Mouse (Mus musculus) forebrain, embryonic 11.5 days (tissue): ENCODE measurements around the gene Phf7. TPM values are rescaled to one million over a fixed set of nuclear protein-coding genes. Genes with fewer than 3 reads are reported as not detected.

Experiments
- ATAC-seq: fragments of 200-750 bp; cut with Nextera tagmentation; replicated peaks from 2 replicates; pipeline ENCODE4 v1.8.0; 2017; ENCODE audit warnings: moderate TSS enrichment; ENCODE audit not compliant: low FRiP score
- DNase-seq: peaks from one replicate; pipeline ENCODE4 v3.0.0-alpha.2; 2017; ENCODE audit warnings: low spot score
- H3K27ac ChIP-seq: fragments of 300-500 bp; sonication (generic); 2 replicates; pipeline ENCODE4 v1.5.1; 2014; ENCODE audit warnings: low read depth, low read length
- H3K27me3 ChIP-seq: fragments of 300-500 bp; sonication (generic); 2 replicates; pipeline ENCODE4 v1.6.1; 2014; ENCODE audit warnings: mild to moderate bottlenecking, low read length, mixed read lengths; ENCODE audit not compliant: control insufficient read depth, insufficient read depth
- H3K36me3 ChIP-seq: fragments of 300-500 bp; sonication (generic); 2 replicates; pipeline ENCODE4 v1.6.1; 2014; ENCODE audit warnings: mild to moderate bottlenecking, low read length, moderate library complexity, mixed read lengths; ENCODE audit not compliant: control insufficient read depth, insufficient read depth
- H3K4me1 ChIP-seq: fragments of 300-500 bp; sonication (generic); replicated peaks from 2 replicates; pipeline ENCODE4 v1.6.1; 2014; ENCODE audit warnings: low read length, mixed read lengths; ENCODE audit not compliant: control insufficient read depth, insufficient read depth
- H3K4me2 ChIP-seq: fragments of 300-500 bp; sonication (generic); 2 replicates; pipeline ENCODE4 v1.6.1; 2014; ENCODE audit warnings: low read depth, mild to moderate bottlenecking, low read length, moderate library complexity, mixed read lengths; ENCODE audit not compliant: severe bottlenecking
- H3K4me3 ChIP-seq: fragments of 300-500 bp; sonication (generic); 2 replicates; pipeline ENCODE4 v1.5.1; 2014; ENCODE audit warnings: low read depth, low read length
- H3K9ac ChIP-seq: fragments of 300-500 bp; sonication (generic); 2 replicates; pipeline ENCODE4 v1.6.1; 2014; ENCODE audit warnings: low read length
- H3K9me3 ChIP-seq: fragments of 300-500 bp; sonication (generic); 2 replicates; pipeline ENCODE4 v1.6.1; 2016; ENCODE audit warnings: low read length, mixed read lengths; ENCODE audit not compliant: control insufficient read depth
- WGBS: fragments of 180-500 bp; shearing (Covaris S2); extraction: QIAGEN DNeasy Blood & Tissue Kit; methylation state at CpG from one replicate; pipeline ENCODE4 v1.1.7; 2014; 5-methylcytosine and 5-hydroxymethylcytosine counted together
- polyA plus RNA-seq: library from polyadenylated mRNA; unstranded; fragments of >200 nt; fragmentation: Nextera tagmentation; extraction: Ambion mirVana; gene quantifications from 2 replicates; pipeline ENCODE4 v1.2.1, GENCODE M21; 2014

The Phf7 gene
- polyA plus RNA-seq, 1 experiment from 2014 or later, result 14.3 TPM

DNA sequence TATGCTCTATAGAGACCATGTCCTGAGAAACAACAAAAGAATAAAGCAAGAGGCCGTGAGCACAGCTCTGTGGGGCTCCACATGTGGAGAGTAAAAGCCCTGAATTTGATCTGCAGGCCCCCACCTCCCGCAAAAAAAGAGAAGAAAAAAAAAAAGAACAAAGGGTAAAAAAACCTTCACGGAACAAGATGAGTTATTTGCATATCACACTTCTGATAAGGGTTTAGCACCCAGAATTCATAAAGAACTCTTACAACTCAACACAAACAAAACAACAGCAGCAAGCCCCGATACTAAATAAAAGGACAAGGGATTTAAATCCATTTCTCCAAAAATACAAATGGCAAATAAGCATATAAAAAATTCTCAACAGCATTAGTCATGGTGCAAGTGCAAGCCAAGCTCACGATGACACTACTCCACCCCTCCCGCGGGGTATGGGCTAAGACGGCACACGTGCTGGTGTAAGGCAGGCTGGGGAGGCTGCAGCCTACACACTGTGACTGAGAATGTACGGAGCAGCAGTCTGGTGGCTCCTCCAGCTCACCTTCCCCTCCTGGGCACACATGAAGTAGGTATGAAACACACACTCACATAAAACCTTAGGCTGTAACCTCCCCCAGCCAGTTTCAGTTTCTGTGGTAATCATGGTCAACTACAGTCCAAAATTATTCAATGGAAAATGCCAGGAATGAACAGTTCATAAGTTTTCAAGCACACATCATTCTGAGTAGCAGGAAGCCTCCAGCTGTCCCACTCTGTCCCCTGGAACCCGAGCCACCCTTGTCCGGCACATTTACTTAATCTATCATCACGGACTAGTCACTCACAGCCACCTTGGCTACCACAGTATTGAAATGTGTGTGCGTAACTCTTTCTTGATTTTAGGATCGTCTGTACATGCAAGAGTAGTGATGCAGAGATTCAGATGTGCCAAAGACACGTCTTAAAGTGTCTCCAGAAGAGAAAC, 53.3 kb downstream of the Phf7 start:
- H3K4me3 ChIP-seq, result no peak overlapping the region
- ATAC-seq (no peak), DNase-seq (no peak)
- no peak overlapping the region for H3K27ac ChIP-seq
- H3K4me1 ChIP-seq, result no peaks in the 10 kb centered on the region
- no peak overlapping the region for H3K9ac ChIP-seq
- H3K9me3 ChIP-seq, result no peaks in the 10 kb centered on the region
- no peaks in the 10 kb centered on the region for H3K27me3 ChIP-seq
- H3K36me3 ChIP-seq, result peaks cover 16% of the 10 kb centered on the region
- 81% methylated on average over 16 of the region's 16 CpGs for WGBS
- H3K4me2 ChIP-seq, result no peak overlapping the region

DNA sequence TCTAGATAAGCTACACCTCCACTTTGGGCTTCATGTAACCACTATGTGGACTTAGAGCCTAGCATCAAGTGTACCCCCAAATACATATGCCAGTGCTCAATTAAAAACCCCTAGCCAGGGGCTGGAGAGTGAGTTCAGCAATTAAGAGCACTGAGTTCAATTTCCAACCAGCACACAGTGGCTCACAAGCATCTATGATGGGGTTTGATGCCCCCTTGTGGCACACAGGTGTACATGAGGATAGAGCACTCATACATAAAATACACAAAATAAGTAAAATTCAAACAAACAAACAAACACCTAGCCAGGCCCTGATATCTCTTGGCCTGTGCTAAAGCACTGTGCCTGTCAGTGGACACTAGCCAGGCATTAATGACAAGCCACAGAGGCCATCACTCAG, 55.1 kb downstream of the Phf7 start:
- no peak overlapping the region for H3K27ac ChIP-seq
- no peaks in the 10 kb centered on the region for H3K4me1 ChIP-seq
- no peaks in the 10 kb centered on the region for H3K27me3 ChIP-seq
- no peaks in the 10 kb centered on the region for H3K9me3 ChIP-seq
- H3K4me2 ChIP-seq, result no peak overlapping the region
- no peak overlapping the region for H3K4me3 ChIP-seq
- no peak overlapping the region for H3K9ac ChIP-seq
- ATAC-seq, result no peak
- DNase-seq, result no peak
- peaks cover 17% of the 10 kb centered on the region for H3K36me3 ChIP-seq

DNA sequence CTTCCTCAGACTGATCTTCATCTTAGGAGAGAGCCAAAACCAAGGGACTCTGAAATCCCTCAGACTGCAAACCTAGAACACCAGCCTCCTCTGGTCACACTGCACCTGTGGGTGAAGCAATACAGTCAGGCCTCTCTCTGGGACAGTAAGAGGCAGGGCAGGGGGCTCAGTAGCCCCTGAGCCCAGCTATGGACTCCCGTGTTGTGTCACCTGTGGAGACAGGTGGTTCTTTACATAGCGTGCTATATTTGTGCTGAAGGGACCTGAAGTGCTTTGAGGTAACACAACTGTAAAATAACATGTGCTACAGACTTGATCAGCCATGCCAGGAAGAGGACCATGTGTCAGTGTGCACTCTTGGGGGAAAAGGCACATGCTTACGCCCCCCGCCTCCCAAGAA, 55.6 kb downstream of the Phf7 start:
- DNase-seq, result no peak
- Histone ChIP-seq H3K4me1 (no peaks in the 10 kb centered on the region), H3K9me3 (no peaks in the 10 kb centered on the region), H3K4me2 (no peak overlapping the region), H3K27me3 (no peaks in the 10 kb centered on the region), H3K9ac (no peak overlapping the region), H3K27ac (no peak overlapping the region), H3K4me3 (no peak overlapping the region), H3K36me3 (peaks cover 21% of the 10 kb centered on the region)
- 93% methylated on average over 4 of the region's 4 CpGs for WGBS
- no peak for ATAC-seq

DNA sequence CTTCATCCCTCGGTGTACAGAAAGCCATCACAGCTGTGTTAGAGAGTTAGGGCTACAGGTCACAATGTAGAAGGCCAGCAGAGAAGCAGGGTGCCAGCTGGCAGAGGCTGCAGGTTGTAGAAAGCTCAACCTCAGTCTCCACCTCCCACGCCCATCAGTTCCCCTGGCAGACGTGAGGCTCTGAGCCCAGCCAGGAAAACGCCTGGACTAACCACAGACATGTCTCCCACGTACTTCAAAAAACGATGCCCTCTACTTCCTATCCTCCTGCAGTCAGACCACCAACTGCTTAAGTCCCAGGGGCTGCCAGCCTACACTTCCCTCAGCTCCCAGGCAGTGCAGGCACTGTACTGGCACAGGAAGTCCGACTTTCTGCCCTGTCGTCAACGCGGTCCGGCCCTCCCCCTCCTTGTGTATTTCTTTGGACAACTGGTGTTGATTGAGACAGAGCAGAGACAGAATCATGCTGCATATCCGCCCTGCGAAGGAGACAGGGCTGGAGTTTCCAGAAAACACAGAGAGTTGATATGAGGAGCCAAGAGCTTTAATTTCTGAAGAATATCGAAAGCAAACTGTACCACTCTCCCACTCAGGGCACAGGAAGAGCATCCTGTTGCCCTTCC, 56.1 kb downstream of the Phf7 start:
- Histone ChIP-seq H3K36me3 (peaks cover 22% of the 10 kb centered on the region), H3K4me3 (no peak overlapping the region), H3K9me3 (no peaks in the 10 kb centered on the region), H3K4me1 (no peaks in the 10 kb centered on the region), H3K4me2 (no peak overlapping the region), H3K27me3 (no peaks in the 10 kb centered on the region), H3K9ac (no peak overlapping the region), H3K27ac (no peak overlapping the region)
- 91% methylated on average over 14 of the region's 14 CpGs for WGBS
- no peak for ATAC-seq
- no peak for DNase-seq

DNA sequence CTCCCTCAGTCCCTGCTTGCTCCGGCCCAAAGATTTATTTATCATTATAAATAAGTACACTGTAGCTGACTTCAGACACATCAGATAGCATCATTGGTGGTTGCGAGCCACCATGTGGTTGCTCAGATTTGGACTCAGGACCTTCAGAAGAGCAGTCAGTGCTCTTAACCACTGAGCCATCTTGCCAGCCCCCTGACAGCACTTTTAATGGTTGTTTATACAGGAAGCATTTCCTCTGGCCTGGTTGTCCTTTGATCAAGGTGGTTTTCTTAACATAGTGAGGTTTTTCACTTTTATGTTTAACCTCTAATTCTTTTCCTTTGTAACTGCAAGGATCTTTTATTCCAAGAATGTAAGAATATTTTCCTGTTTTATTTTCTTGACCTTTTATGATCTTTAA, 56.7 kb downstream of the Phf7 start:
- peaks cover 25% of the 10 kb centered on the region for H3K36me3 ChIP-seq
- H3K4me1 ChIP-seq, result no peaks in the 10 kb centered on the region
- H3K27me3 ChIP-seq, result no peaks in the 10 kb centered on the region
- H3K4me3 ChIP-seq, result no peak overlapping the region
- 94% methylated on average over 2 of the region's 2 CpGs for WGBS
- H3K9me3 ChIP-seq, result no peaks in the 10 kb centered on the region
- DNase-seq (no peak), ATAC-seq (no peak)
- H3K27ac ChIP-seq, result no peak overlapping the region
- H3K4me2 ChIP-seq, result no peak overlapping the region
- no peak overlapping the region for H3K9ac ChIP-seq

- ATAC-seq, result no peak
- H3K9ac ChIP-seq, result no peak overlapping the region
- no peak overlapping the region for H3K27ac ChIP-seq
- H3K36me3 ChIP-seq, result peaks cover 26% of the 10 kb centered on the region
- no peaks in the 10 kb centered on the region for H3K9me3 ChIP-seq
- no peaks in the 10 kb centered on the region for H3K27me3 ChIP-seq
- H3K4me1 ChIP-seq, result 0 out of 2 replicates have a peak, but pooled peaks cover 2% of the 10 kb centered on the region
- no peak for DNase-seq
- no peak overlapping the region for H3K4me3 ChIP-seq
- 91% methylated on average over 7 of the region's 7 CpGs for WGBS
- H3K4me2 ChIP-seq, result no peak overlapping the region
These were observed 57.3 kb downstream of the Phf7 start for GRCm38 (mm10) chr14:31193791-31194190.

DNA sequence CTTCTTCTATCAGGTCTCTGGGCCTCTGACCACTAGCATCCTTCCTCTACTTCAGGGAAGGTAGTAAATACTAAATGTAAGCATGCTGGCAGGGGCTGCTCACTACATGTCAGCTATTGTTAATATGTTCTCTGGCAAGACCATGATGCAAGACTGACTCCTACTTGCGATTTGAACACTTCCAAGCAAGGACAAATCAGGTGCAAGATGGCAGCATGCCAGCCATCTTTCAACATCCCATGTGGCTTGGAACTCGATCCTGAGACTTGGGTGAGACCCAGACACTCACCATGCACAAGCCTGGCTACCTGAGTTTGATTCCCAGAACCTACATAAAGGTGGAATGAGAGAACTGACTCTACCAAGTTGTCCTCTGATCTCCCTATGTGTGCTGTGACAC, 59.2 kb downstream of the Phf7 start:
- no peak overlapping the region for H3K27ac ChIP-seq
- WGBS, result 97% methylated on average over 2 of the region's 2 CpGs
- no peak overlapping the region for H3K9ac ChIP-seq
- H3K36me3 ChIP-seq, result peaks cover 35% of the 10 kb centered on the region
- DNase-seq (no peak), ATAC-seq (no peak)
- H3K9me3 ChIP-seq, result no peaks in the 10 kb centered on the region
- H3K27me3 ChIP-seq, result no peaks in the 10 kb centered on the region
- H3K4me2 ChIP-seq, result no peak overlapping the region
- no peak overlapping the region for H3K4me3 ChIP-seq
- H3K4me1 ChIP-seq, result 0 out of 2 replicates have a peak, but pooled peaks cover 2% of the 10 kb centered on the region

GRCm38 (mm10) chr14:31189348-31189747, 61.8 kb downstream of the Phf7 start:
- Histone ChIP-seq H3K4me2 (no peak overlapping the region), H3K4me3 (no peak overlapping the region), H3K27me3 (no peaks in the 10 kb centered on the region), H3K9me3 (no peaks in the 10 kb centered on the region), H3K9ac (no peak overlapping the region), H3K27ac (no peak overlapping the region), H3K4me1 (0 out of 2 replicates have a peak, but pooled peaks cover 2% of the 10 kb centered on the region), H3K36me3 (peaks cover 48% of the 10 kb centered on the region)
- DNase-seq, result no peak
- 94% methylated on average over 3 of the region's 3 CpGs for WGBS
- no peak for ATAC-seq
